ENCODE assay signal across 24 mouse cellular contexts in genomic region chr11:22327302-22327910, GRCm38 (mm10). TPM values are rescaled to one million over a fixed set of nuclear protein-coding genes. Genes with fewer than 3 reads are reported as not detected.
A peak's percentile ranks its signal among the peaks of the same experiment; 100 is the strongest.
DNase-seq lines count a peak whose midpoint lies in the region; ATAC-seq lines count a peak whose summit lies in the region.
"Had no signal": no experiment of that assay in that cellular context is flagged by ENCODE, and none has a peak within 500 bp of the region (broad histone marks: within the 10 kb centered on the region; RNA-seq: fewer than 3 reads in every experiment).

No protein-coding gene starts in this region.

- 0 out of 2 replicates have a peak, but pooled peaks have one; percentile 35 for ATAC-seq in hindbrain, embryonic 12.5 days (ENCODE audit: low FRiP score)
- ATAC-seq in hindbrain, embryonic 13.5 days (ENCODE audit: low FRiP score) = no peak
- peak; percentile 68 for ATAC-seq in midbrain, embryonic 13.5 days
- ATAC-seq: CD4-positive, CD25-positive, alpha-beta regulatory T cell, adult 4 months; forebrain, embryonic 14.5 days had no signal

- no peak overlapping the region for H3K4me2 ChIP-seq in hindbrain, embryonic 12.5 days (replicated peaks)
- no peak overlapping the region for H3K4me2 ChIP-seq in hindbrain, embryonic 13.5 days
- H3K4me2 ChIP-seq in midbrain, embryonic 13.5 days (replicated peaks) = no peak overlapping the region
- H3K4me2 ChIP-seq: embryonic facial prominence, embryonic 15.5 days; heart, embryonic 12.5 days; kidney, embryonic 15.5 days had no signal

- WGBS in hindbrain, embryonic 12.5 days = 69% methylated on average over 2 of the region's 2 CpGs
- 82% methylated on average over 2 of the region's 2 CpGs for WGBS in hindbrain, embryonic 13.5 days
- WGBS in midbrain, embryonic 13.5 days = 21% methylated on average over 2 of the region's 2 CpGs

- H3K27me3 ChIP-seq in hindbrain, embryonic 12.5 days = no peaks in the 10 kb centered on the region
- no peaks in the 10 kb centered on the region for H3K27me3 ChIP-seq in hindbrain, embryonic 13.5 days
- H3K27me3 ChIP-seq in midbrain, embryonic 13.5 days = peaks cover 24% of the 10 kb centered on the region
- H3K27me3 ChIP-seq: embryonic facial prominence, embryonic 15.5 days; heart, embryonic 12.5 days; kidney, embryonic 15.5 days; megakaryocyte, embryonic 14.5 days had no signal

- no peaks in the 10 kb centered on the region for H3K4me1 ChIP-seq in hindbrain, embryonic 12.5 days
- H3K4me1 ChIP-seq in hindbrain, embryonic 13.5 days (replicated peaks) = 0 out of 2 replicates have a peak, but pooled peaks cover 3% of the 10 kb centered on the region
- peaks cover 8% of the 10 kb centered on the region for H3K4me1 ChIP-seq in midbrain, embryonic 13.5 days (replicated peaks)
- H3K4me1 ChIP-seq: heart, embryonic 12.5 days; kidney, embryonic 15.5 days; megakaryocyte, embryonic 14.5 days had no signal

- no peak overlapping the region for H3K4me3 ChIP-seq in hindbrain, embryonic 12.5 days
- H3K4me3 ChIP-seq in hindbrain, embryonic 13.5 days = no peak overlapping the region
- no peak overlapping the region for H3K4me3 ChIP-seq in midbrain, embryonic 13.5 days (replicated peaks)
- H3K4me3 ChIP-seq: embryonic facial prominence, embryonic 15.5 days; heart, adult 2 months; heart, embryonic 12.5 days; kidney, embryonic 15.5 days; megakaryocyte, embryonic 14.5 days had no signal

- no peak overlapping the region for H3K27ac ChIP-seq in hindbrain, embryonic 12.5 days
- no peak overlapping the region for H3K27ac ChIP-seq in hindbrain, embryonic 13.5 days
- H3K27ac ChIP-seq in midbrain, embryonic 13.5 days = no peak overlapping the region
- H3K27ac ChIP-seq: embryonic facial prominence, embryonic 15.5 days; heart, adult 2 months; kidney, embryonic 15.5 days; liver, embryonic 14.5 days had no signal

- no peaks in the 10 kb centered on the region for H3K36me3 ChIP-seq in hindbrain, embryonic 12.5 days
- H3K36me3 ChIP-seq in hindbrain, embryonic 13.5 days = no peaks in the 10 kb centered on the region
- no peaks in the 10 kb centered on the region for H3K36me3 ChIP-seq in midbrain, embryonic 13.5 days
- H3K36me3 ChIP-seq: embryonic facial prominence, embryonic 15.5 days; heart, embryonic 12.5 days; kidney, embryonic 15.5 days had no signal

- H3K9me3 ChIP-seq in hindbrain, embryonic 12.5 days (replicated peaks) = no peaks in the 10 kb centered on the region
- no peaks in the 10 kb centered on the region for H3K9me3 ChIP-seq in hindbrain, embryonic 13.5 days
- no peaks in the 10 kb centered on the region for H3K9me3 ChIP-seq in midbrain, embryonic 13.5 days
- H3K9me3 ChIP-seq: embryonic facial prominence, embryonic 15.5 days; heart, embryonic 12.5 days; kidney, embryonic 15.5 days; megakaryocyte, embryonic 14.5 days had no signal

- H3K9ac ChIP-seq in hindbrain, embryonic 12.5 days = no peak overlapping the region
- no peak overlapping the region for H3K9ac ChIP-seq in hindbrain, embryonic 13.5 days
- H3K9ac ChIP-seq in midbrain, embryonic 13.5 days (replicated peaks) = no peak overlapping the region
- H3K9ac ChIP-seq: embryonic facial prominence, embryonic 15.5 days; heart, embryonic 12.5 days; kidney, embryonic 15.5 days; liver, embryonic 14.5 days had no signal

- peak; percentile 4 for DNase-seq in lung, postnatal 10 days
- no peak for DNase-seq in lung, postnatal 25 days (ENCODE audit: low spot score)
- peak; percentile 71 for DNase-seq in retina, postnatal 1 day
- no peak for DNase-seq in cerebellum, adult 18-20 months
- DNase-seq: adrenal gland, postnatal 25 days; cerebellum, adult 11-12 months; cerebellum, postnatal 10 days; heart, adult 2 months; heart, postnatal 4 days; kidney, adult 18-20 months; kidney, postnatal 25 days; liver; lung, adult 2 months; lung, postnatal 4 days had no signal

RNA-seq across cellular contexts. Expression of gene Ehbp1, which starts 14.7 kb away (rescaled TPM):
- polyA plus RNA-seq in hindbrain, embryonic 12.5 days (2016; fragmentation: Nextera tagmentation; extraction: Ambion mirVana) = 19.6 and 20.4 TPM in 2 replicates
- 17.5 and 21.8 TPM in 2 replicates for polyA plus RNA-seq in hindbrain, embryonic 13.5 days (2015; fragmentation: Nextera tagmentation; extraction: Ambion mirVana)
- 18.6 and 22.2 TPM in 2 replicates for polyA plus RNA-seq in midbrain, embryonic 13.5 days (2015; fragmentation: Nextera tagmentation; extraction: Ambion mirVana)

Comparison
In these comparisons a context has a peak if more than half of its experiments do, and no peak if none do; other contexts are left out.
1. DNase-seq: peak in lung, postnatal 10 days (single experiment) and retina, postnatal 1 day (single experiment); none in lung, postnatal 25 days (single experiment) and cerebellum, adult 18-20 months (0 of 2).